Mouse (Mus musculus) brain, embryonic 14.5 days (tissue): ENCODE data around the gene Polr3c. TPM values are rescaled to one million over a fixed set of nuclear protein-coding genes. Genes with fewer than 3 reads are reported as not detected.
"Not testable (repeated sequence)": the region's sequence is repeated elsewhere in the genome, so short reads cannot be mapped to it uniquely, and the experiment has no call there.

Experiments
- DNase-seq: peaks from one replicate; pipeline ENCODE4 v3.0.0-alpha.2; 2011; ENCODE audit warnings: low read depth
- CTCF ChIP-seq: fragments of 200-500 bp; IDR thresholded peaks from 2 replicates; pipeline ENCODE4 v1.5.1; 2012; ENCODE audit warnings: inconsistent platforms, mild to moderate bottlenecking, moderate library complexity, borderline replicate concordance; ENCODE audit not compliant: insufficient read depth, insufficient read length; ENCODE audit errors: extremely low read depth
- POLR2A ChIP-seq: fragments of 200-500 bp; IDR thresholded peaks from 2 replicates; pipeline ENCODE4 v1.6.1; 2012; ENCODE audit warnings: mild to moderate bottlenecking, inconsistent platforms, borderline replicate concordance; ENCODE audit not compliant: poor library complexity, insufficient read depth, insufficient read length, severe bottlenecking; ENCODE audit errors: extremely low read depth
- polyA plus RNA-seq: library from polyadenylated mRNA; depleted of rRNA; stranded (reverse); fragments of >200 nt; gene quantifications from 2 replicates; pipeline ENCODE4 v1.2.3, GENCODE M21; 2012; rRNA removed

The Polr3c gene
- polyA plus RNA-seq, 1 experiment: 42.7 TPM

DNA sequence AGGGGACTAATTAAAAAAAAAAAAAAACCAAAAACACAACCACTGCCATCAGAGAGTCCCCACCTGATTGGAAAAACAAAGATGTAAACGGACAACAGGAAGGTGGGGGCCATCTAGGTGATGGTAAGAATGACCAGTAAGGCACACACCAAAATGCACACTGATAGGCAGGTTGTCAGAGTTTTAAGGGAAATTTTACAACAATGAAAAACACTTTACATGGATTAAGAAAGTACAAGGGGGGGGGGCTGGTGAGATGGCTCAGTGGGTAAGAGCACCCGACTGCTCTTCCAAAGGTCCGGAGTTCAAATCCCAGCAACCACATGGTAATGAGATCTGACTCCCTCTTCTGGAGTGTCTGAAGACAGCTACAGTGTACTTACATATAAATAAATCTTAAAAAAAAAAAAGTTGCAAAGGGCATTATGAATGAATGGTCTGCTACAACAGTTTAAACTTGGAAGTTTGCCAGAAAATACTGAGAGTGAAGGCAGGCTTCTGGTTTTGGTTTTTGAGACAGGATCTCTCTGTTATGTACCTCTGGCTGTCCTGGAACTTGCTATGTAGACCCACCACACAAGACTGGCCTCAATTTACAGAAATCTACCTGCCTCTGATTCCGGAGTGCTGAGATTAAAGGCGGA lies 58.9 kb downstream of the Polr3c start:
- no peak for TF ChIP-seq CTCF
- no peak for TF ChIP-seq POLR2A
- DNase-seq: no peak

DNA sequence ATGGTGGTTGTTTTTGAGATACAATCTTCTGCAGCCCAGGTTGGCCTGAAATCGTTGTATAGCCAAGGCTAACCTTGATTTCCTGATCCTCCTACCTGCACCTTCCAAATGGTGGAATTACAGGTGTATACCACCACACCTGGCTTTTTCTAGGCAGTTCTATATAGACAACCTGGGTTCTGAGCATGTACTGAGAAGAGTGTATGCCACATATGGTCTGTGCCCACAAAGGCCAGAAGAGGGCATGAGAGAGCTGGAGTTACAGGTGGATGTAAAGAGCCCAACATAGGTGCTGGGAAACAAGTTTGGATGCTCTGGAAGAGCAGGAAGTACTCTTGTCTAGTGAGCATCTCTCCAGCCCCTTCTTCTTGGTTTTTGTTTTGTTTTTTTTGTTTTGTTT lies 60.1 kb downstream of the Polr3c start:
- DNase-seq: no peak
- TF ChIP-seq CTCF (peak; percentile 41; the same call in 1 of the 2 replicates), POLR2A (no peak)

DNA sequence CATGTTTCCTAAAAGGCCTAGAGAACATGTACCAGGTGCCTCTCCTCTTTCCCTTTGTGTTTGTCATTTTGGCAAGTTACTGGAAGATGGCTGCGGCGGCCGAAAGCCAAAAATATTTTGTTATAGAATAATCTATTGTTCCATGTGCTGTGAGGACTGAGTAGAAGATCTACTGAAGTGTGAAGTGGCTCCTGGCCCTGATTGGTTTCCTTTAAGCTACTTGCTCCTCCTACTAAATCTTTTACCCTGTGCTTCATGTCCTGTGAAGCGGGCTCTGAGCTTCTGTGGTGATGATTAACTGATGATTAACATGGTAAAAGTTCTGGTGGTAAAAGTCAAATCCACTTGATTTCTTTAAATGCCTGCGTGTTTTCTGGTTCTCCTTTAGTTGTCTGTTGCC lies 60.5 kb downstream of the Polr3c start:
- DNase-seq: no peak
- TF ChIP-seq CTCF: no peak
- TF ChIP-seq POLR2A: no peak

DNA sequence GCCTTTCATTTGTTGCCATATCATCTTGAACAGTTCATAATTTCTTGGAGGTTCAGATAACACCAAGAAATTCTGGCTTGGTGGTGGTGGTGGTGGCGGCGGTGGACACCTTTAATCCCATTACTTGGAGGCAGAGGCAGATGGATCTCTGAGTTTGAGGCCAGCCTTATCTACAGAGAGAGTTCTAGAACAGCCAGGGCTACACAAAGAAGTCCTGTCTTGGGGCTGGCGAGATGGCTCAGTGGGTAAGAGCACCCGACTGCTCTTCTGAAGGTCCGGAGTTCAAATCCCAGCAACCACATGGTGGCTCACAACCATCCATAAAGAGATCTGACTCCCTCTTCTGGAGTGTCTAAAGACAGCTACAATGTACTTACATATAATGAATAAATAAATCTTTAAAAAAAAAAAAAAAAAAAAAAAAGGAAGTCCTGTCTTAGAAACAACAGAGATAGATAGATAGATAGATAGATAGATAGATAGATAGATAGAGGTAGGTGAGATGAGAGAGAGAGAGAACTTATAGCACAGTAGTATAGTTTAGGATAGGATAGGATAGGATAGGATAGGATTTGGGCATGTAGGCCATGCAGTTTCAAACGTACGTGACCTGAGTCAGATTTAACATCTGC lies 61.6 kb downstream of the Polr3c start:
- not testable (repeated sequence) for DNase-seq

DNA sequence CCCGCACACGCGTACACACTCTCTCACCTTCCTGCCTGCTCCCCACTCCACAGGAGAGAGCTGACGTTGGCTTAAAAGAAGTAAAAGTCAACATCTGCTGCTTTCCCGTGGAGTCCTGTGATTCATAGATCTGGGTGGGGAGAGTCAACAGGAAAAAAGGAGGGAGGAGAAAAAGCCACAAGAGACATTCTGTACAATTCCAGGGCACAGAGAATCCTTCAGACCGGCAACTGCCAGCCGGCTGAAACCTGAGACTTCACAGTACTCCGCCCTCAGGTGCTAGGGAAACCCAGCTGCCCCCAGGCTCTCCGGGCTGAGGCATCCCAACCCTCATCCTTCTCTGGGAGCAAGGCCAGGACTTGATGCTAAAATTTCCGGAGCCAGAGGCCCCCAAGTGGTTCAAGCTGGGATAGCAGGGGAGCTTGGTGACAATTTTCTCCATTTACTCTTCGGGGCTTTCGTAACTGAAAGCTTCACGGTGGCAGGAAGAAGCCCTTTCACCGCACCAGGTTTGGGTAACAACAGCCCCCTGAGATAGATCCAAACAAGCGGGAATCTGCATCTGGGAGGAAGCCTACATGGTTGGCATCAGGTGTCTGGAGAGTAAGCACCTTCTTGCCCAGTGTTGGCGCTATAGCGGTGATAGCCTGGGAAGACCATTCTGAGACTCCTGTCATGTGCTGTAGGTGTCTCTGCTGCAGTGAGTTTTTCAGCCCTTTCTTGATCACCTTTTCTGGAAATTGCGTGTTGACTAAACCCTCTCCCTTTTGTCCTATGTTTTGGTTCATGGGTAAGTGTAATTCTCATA lies 63.8 kb downstream of the Polr3c start:
- TF ChIP-seq CTCF: peak; percentile 89
- TF ChIP-seq POLR2A: no peak

DNA sequence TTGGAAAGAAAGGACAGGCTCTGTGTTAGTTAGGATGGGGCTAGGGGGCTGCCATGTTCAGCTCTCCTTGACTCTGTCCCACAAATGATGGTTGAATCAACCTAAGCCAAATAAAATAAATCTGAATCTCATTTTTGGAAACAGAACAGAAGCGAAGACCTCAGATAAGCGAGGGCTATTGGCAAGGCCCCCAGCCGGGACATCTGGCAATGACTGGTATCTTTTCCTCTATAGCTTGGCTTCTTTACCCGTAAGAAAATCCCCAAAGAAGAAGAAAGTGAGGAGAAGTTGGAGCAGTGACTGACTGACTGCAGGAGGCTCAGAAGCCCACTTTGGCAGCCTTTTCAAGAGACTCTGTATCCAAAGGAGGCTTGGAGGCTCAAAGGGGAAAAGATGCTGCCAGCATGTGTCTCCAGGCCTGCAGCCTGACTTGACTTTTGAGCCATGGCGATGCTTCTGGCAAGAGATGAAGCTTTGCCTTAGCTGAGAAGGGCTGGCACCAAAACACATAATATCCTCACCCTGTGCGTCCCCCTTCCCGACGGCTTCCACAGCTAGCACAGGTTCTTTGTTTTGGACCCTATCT lies 64.6 kb downstream of the Polr3c start:
- TF ChIP-seq CTCF: no peak
- TF ChIP-seq POLR2A: no peak
- peak; percentile 20 for DNase-seq

More for the DNA sequence above, 63.8 kb downstream of the Polr3c start:
- peak; percentile 92 for DNase-seq

Other genes starting within 250 kb of the Polr3c start
- gene Hfe2, start 202.5 kb downstream of the Polr3c start, polyA plus RNA-seq: 0.58 and 0.66 TPM in 2 replicates
- 110 and 138 TPM in 2 replicates for gene Txnip, start 169.7 kb downstream of the Polr3c start, polyA plus RNA-seq
- not detected in 2 replicates for gene Gm16253, start 150.6 kb downstream of the Polr3c start, polyA plus RNA-seq
- gene Polr3gl, start 133.4 kb downstream of the Polr3c start, polyA plus RNA-seq: 30.1 and 39.1 TPM in 2 replicates
- 9.5 and 12.4 TPM in 2 replicates for gene Ankrd34a, start 131.0 kb downstream of the Polr3c start, polyA plus RNA-seq
- gene Lix1l, start 126.5 kb downstream of the Polr3c start, polyA plus RNA-seq: 86.8 and 88.9 TPM in 2 replicates
- 42.9 and 57.2 TPM in 2 replicates for gene Rbm8a, start 97.7 kb downstream of the Polr3c start, polyA plus RNA-seq
- gene Pex11b, start 92.3 kb downstream of the Polr3c start, polyA plus RNA-seq: 46.1 and 59.6 TPM in 2 replicates
- gene Gm42957, start 92.2 kb downstream of the Polr3c start, polyA plus RNA-seq: 0.16 and 0.27 TPM in 2 replicates
- 5.4 and 5.8 TPM in 2 replicates for gene Itga10, start 82.0 kb downstream of the Polr3c start, polyA plus RNA-seq
- 2.5 and 2.8 TPM in 2 replicates for gene Ankrd35, start 57.5 kb downstream of the Polr3c start, polyA plus RNA-seq
- 32.3 and 34.6 TPM in 2 replicates for gene Pias3, start 31.2 kb downstream of the Polr3c start, polyA plus RNA-seq
- 7.6 and 8.2 TPM in 2 replicates for gene Nudt17, start 19.1 kb downstream of the Polr3c start, polyA plus RNA-seq
- gene Rnf115, start within 50 bp of the Polr3c start, polyA plus RNA-seq: 46.3 and 47.5 TPM in 2 replicates
- 0.14 and 0.15 TPM in 2 replicates for gene Pdzk1, start 101.7 kb upstream of the Polr3c start, polyA plus RNA-seq
- gene Cd160, start 101.7 kb upstream of the Polr3c start, polyA plus RNA-seq: not detected in 2 replicates
- gene Gja5, start 177.1 kb upstream of the Polr3c start, polyA plus RNA-seq: 1.7 and 2.9 TPM in 2 replicates
- gene Gpr89, start 177.7 kb upstream of the Polr3c start, polyA plus RNA-seq: 14.5 and 15.6 TPM in 2 replicates
- not detected in 2 replicates for gene Gja8, start 198.4 kb upstream of the Polr3c start, polyA plus RNA-seq